Mouse (Mus musculus) cerebellum, adult (tissue): ENCODE results near the gene Commd1.

Source experiments
- ATAC-seq: cut with Nextera tagmentation; 2 replicates; pipeline ENCODE4 v1.9.2; 2017; ENCODE audit warnings: mild to moderate bottlenecking, moderate library complexity, mixed read lengths; ENCODE audit not compliant: insufficient number of reproducible peaks, low FRiP score, low TSS enrichment

Gene Commd1

GRCm38 (mm10) chr11:22956346-22956745 is 25.8 kb downstream of the Commd1 start:
- no peak for ATAC-seq

- no peak for ATAC-seq
These were observed 29.5 kb downstream of the Commd1 start for GRCm38 (mm10) chr11:22952668-22953067.

- no peak for ATAC-seq
These were observed 32.1 kb downstream of the Commd1 start for GRCm38 (mm10) chr11:22950131-22950530.

GRCm38 (mm10) chr11:22949101-22949500 is 33.1 kb downstream of the Commd1 start:
- ATAC-seq, result no peak

GRCm38 (mm10) chr11:22938983-22939382 is 43.2 kb downstream of the Commd1 start:
- ATAC-seq, result no peak

GRCm38 (mm10) chr11:22937716-22938316 is 44.4 kb downstream of the Commd1 start:
- ATAC-seq, result no peak

- ATAC-seq, result no peak
These were observed 45.6 kb downstream of the Commd1 start for GRCm38 (mm10) chr11:22936446-22937125.

GRCm38 (mm10) chr11:22932167-22932566 is 50.0 kb downstream of the Commd1 start:
- no peak for ATAC-seq

- ATAC-seq, result no peak
These were observed 50.8 kb downstream of the Commd1 start for GRCm38 (mm10) chr11:22931320-22931905.

GRCm38 (mm10) chr11:22930129-22930528 is 52.1 kb downstream of the Commd1 start:
- ATAC-seq, result no peak

- ATAC-seq, result no peak
These were observed 53.5 kb downstream of the Commd1 start for GRCm38 (mm10) chr11:22928586-22929169.

GRCm38 (mm10) chr11:22923606-22924005 is 58.6 kb downstream of the Commd1 start:
- ATAC-seq, result no peak

- ATAC-seq, result no peak
These were observed 59.6 kb downstream of the Commd1 start for GRCm38 (mm10) chr11:22922546-22922945.

- ATAC-seq, result no peak
These were observed 62.8 kb downstream of the Commd1 start for GRCm38 (mm10) chr11:22919336-22919735.

GRCm38 (mm10) chr11:22917786-22918185 is 64.4 kb downstream of the Commd1 start:
- no peak for ATAC-seq

- ATAC-seq, result no peak
These were observed 68.4 kb downstream of the Commd1 start for GRCm38 (mm10) chr11:22913744-22914143.

- no peak for ATAC-seq
These were observed 70.4 kb downstream of the Commd1 start for GRCm38 (mm10) chr11:22911831-22912230.

GRCm38 (mm10) chr11:22906453-22906865 is 75.7 kb downstream of the Commd1 start:
- ATAC-seq, result no peak

GRCm38 (mm10) chr11:22902923-22903322 is 79.3 kb downstream of the Commd1 start:
- ATAC-seq, result no peak

- ATAC-seq, result no peak
These were observed 82.1 kb downstream of the Commd1 start for GRCm38 (mm10) chr11:22900041-22900440.

- ATAC-seq, result no peak
These were observed 84.5 kb downstream of the Commd1 start for GRCm38 (mm10) chr11:22897642-22898041.
